Mouse (Mus musculus) liver, embryonic 14.5 days (tissue): ENCODE data around the gene Atox1. TPM values are rescaled to one million over a fixed set of nuclear protein-coding genes. Genes with fewer than 3 reads are reported as not detected.

ENCODE experiments used
- ATAC-seq: fragments of 200-750 bp; cut with Nextera tagmentation; 2 replicates; pipeline ENCODE4 v1.8.0; 2017; ENCODE audit warnings: moderate number of reproducible peaks, mild to moderate bottlenecking, moderate library complexity; ENCODE audit not compliant: insufficient read depth
- DNase-seq, 3 experiments: peaks; one replicate each; pipeline ENCODE4 v3.0.0-alpha.2; 2012 to 2013; ENCODE audit warnings: low read depth in 3 of 3, low spot score in 3 of 3
- H3K27ac ChIP-seq: fragments of 300-500 bp; sonication (generic); 2 replicates; pipeline ENCODE4 v1.5.1; 2014; ENCODE audit warnings: moderate library complexity, mild to moderate bottlenecking, control low read depth, inconsistent platforms
- H3K27me3 ChIP-seq: fragments of 300-500 bp; sonication (generic); 2 replicates; pipeline ENCODE4 v1.6.1; 2014; ENCODE audit warnings: mild to moderate bottlenecking, low read length, moderate library complexity; ENCODE audit not compliant: control insufficient read depth, insufficient read depth
- H3K36me3 ChIP-seq: fragments of 300-500 bp; sonication (generic); replicated peaks from 2 replicates; pipeline ENCODE4 v1.6.1; 2014; ENCODE audit warnings: low read depth; ENCODE audit not compliant: control insufficient read depth, insufficient read depth
- H3K4me1 ChIP-seq, 2 experiments: fragments of 200-500 bp in 1 of 2; fragments of 300-500 bp in 1 of 2; sonication (generic) in 1 of 2; replicated peaks; 2 replicates each; pipeline ENCODE4 v1.6.1; 2012 to 2014; ENCODE audit warnings: antibody characterized with exemption in 1 of 2, inconsistent platforms in 1 of 2, low read length in 1 of 2; ENCODE audit not compliant: control insufficient read depth in 2 of 2, insufficient read depth in 2 of 2
- H3K4me2 ChIP-seq: fragments of 300-500 bp; sonication (generic); 2 replicates; pipeline ENCODE4 v1.6.1; 2014; ENCODE audit warnings: low read depth, mild to moderate bottlenecking, control low read depth, moderate library complexity
- H3K4me3 ChIP-seq, 2 experiments: fragments of 200-500 bp in 1 of 2; fragments of 300-500 bp in 1 of 2; sonication (generic) in 1 of 2; 2 replicates each; pipeline ENCODE4 v1.5.1; 2012 to 2014; ENCODE audit warnings: low read depth in 2 of 2, low read length in 2 of 2, mild to moderate bottlenecking in 2 of 2, control low read depth in 1 of 2, inconsistent platforms in 1 of 2, moderate library complexity in 1 of 2; ENCODE audit not compliant: insufficient read depth in 1 of 2
- H3K9ac ChIP-seq: fragments of 300-500 bp; sonication (generic); replicated peaks from 2 replicates; pipeline ENCODE4 v1.6.1; 2014; ENCODE audit warnings: mild to moderate bottlenecking, control low read depth, moderate library complexity
- H3K9me3 ChIP-seq: fragments of 300-500 bp; sonication (generic); 2 replicates; pipeline ENCODE4 v1.6.1; 2016; ENCODE audit warnings: low read length, mixed read lengths; ENCODE audit not compliant: control insufficient read depth
- CTCF ChIP-seq: IDR thresholded peaks from 2 replicates; pipeline ENCODE4 v1.5.1; 2016; ENCODE audit warnings: antibody characterized with exemption, low read depth, control low read depth
- EP300 ChIP-seq: IDR thresholded peaks from 2 replicates; pipeline ENCODE4 v1.6.1; 2016; ENCODE audit warnings: antibody characterized with exemption, low read depth
- WGBS: fragments of 180-500 bp; shearing (Covaris S2); extraction: QIAGEN DNeasy Blood & Tissue Kit; methylation state at CpG from one replicate; pipeline ENCODE4 v1.1.7; 2014; ENCODE audit not compliant: insufficient replicate concordance; 5-methylcytosine and 5-hydroxymethylcytosine counted together
- polyA plus RNA-seq, 2 experiments: library from polyadenylated mRNA; depleted of rRNA in 1 of 2; stranded (reverse) in 1 of 2; unstranded in 1 of 2; fragments of >200 nt; fragmentation: Nextera tagmentation in 1 of 2; extraction: Ambion mirVana in 1 of 2; gene quantifications; 2 replicates each; pipeline versions ENCODE4 v1.2.1 to v1.2.3; 2012 to 2014

Atox1 gene
- polyA plus RNA-seq, 2 experiments, result 120 to 209 TPM

DNA sequence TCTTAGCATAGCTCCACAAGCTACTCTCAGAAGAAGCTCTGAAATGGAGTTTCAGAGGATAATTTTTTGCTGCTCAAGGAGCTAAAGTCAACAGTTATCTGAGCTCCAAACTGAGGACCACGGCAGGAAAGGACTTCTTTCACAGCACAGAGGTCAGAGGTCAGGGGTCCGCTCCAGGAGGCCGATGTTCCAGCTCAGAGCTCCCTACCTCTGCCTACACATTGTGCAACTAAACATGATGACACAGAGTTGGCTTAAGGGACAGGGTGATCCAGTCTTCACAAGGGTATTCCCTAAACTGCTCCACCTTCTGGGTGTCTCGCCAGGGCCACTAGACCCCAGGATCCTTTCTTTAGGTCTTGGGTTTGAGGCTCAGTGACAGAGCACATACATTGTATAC lies 2.5 kb downstream of the Atox1 start:
- DNase-seq (no peak), ATAC-seq (no peak)
- WGBS, result 56% methylated on average over 4 of the region's 4 CpGs
- no peak overlapping the region; the same call in 1 of the 2 replicates for H3K4me2 ChIP-seq
- peaks cover 10 to 33% of the 10 kb centered on the region in 2 experiments for H3K4me1 ChIP-seq
- no peak for TF ChIP-seq EP300
- no peaks in the 10 kb centered on the region for H3K9me3 ChIP-seq
- H3K27ac ChIP-seq, result no peak overlapping the region
- H3K9ac ChIP-seq, result no peak overlapping the region
- H3K4me3 ChIP-seq, result no peak overlapping the region
- no peaks in the 10 kb centered on the region for H3K36me3 ChIP-seq
- H3K27me3 ChIP-seq, result no peaks in the 10 kb centered on the region

DNA sequence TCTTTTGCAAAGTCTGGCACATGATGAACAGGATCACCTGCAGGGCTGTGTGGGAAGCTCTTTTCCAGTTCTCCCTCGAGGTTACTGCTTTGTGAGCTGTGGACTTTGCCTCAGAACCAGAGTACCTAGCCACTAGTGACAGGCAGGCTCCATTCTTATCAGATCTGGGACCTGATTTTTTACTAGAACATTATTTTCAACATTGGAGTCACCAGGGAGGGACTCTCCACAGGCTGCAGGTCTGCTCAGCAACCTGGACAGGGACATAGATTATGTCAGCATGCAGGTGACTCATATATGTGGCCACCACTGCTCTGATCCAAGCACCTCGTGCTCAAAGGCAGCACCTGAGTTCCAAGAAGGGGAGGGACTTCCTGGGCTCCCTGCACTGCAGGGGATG lies 5.9 kb downstream of the Atox1 start:
- H3K4me1 ChIP-seq, result peaks cover 4 to 21% of the 10 kb centered on the region in 2 experiments; a peak in 3 of 4 replicates

DNA sequence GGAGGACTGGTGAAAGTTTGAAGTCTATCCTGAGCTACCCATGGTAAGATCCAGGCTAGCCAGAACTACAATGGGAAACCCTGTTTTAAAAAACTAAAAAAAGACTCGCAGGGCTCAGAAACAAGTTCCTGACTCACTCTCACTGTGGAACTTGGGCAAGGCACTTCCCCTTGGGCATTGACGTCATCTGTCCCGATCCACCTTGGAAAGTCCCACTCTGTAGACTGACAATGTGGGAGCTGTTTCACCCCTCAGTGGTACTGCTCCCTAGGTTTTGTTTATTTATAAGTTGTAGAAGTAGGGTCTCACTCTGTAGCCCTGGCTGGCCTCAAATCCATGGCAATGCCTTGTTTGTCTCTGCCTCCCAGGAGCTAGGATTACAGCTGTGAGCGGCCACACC lies 7.4 kb downstream of the Atox1 start:
- H3K36me3 ChIP-seq, result no peaks in the 10 kb centered on the region; the same call in 1 of the 2 replicates
- no peak overlapping the region for H3K9ac ChIP-seq
- no peak overlapping the region for H3K27ac ChIP-seq
- no peak overlapping the region for H3K4me3 ChIP-seq
- WGBS, result 62% methylated on average over 4 of the region's 4 CpGs
- no peaks in the 10 kb centered on the region for H3K27me3 ChIP-seq
- H3K4me2 ChIP-seq, result no peak overlapping the region
- peaks cover 0 to 8% of the 10 kb centered on the region in 2 experiments; a peak in 2 of 4 replicates for H3K4me1 ChIP-seq
- no peak for ATAC-seq
- no peaks in the 10 kb centered on the region for H3K9me3 ChIP-seq
- DNase-seq, result no peak
- no peak for TF ChIP-seq EP300
- TF ChIP-seq CTCF, result no peak

More for the DNA sequence above, 5.9 kb downstream of the Atox1 start:
- DNase-seq (no peak), ATAC-seq (no peak)
- Histone ChIP-seq H3K27me3 (no peaks in the 10 kb centered on the region), H3K27ac (no peak overlapping the region), H3K4me2 (no peak overlapping the region), H3K4me3 (no peak overlapping the region), H3K36me3 (no peaks in the 10 kb centered on the region; the same call in 1 of the 2 replicates), H3K9ac (no peak overlapping the region), H3K9me3 (no peaks in the 10 kb centered on the region)
- 51% methylated on average over 2 of the region's 2 CpGs for WGBS
- no peak for TF ChIP-seq CTCF

DNA sequence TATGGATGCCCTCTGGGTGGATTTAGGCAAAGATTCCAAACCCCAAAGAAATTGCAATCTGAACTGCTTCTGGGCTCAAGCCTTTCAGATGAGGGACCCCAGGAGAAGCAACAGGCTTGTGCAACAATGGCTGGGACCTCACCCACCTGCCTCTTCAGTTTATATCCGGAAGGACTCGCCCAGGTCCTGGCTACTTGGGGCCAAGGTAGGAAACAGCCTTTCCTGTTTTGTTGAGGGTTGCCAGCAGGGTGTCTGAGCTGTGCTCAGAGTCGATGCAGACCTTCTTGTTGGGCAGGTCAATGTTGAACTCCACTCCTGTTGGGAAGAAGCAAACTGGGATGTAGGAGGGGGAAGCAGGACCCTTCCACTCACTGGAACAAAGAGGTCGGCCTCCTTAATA lies 10.7 kb downstream of the Atox1 start:
- no peaks in the 10 kb centered on the region for H3K9me3 ChIP-seq
- H3K27ac ChIP-seq, result no peak overlapping the region
- no peak for TF ChIP-seq EP300
- no peak for TF ChIP-seq CTCF
- no peak overlapping the region for H3K9ac ChIP-seq
- DNase-seq (no peak), ATAC-seq (no peak)
- 65% methylated on average over 4 of the region's 4 CpGs for WGBS
- no peak overlapping the region for H3K4me2 ChIP-seq
- peaks cover 4% of the 10 kb centered on the region; the same call in 1 of the 2 replicates for H3K36me3 ChIP-seq
- no peak overlapping the region for H3K4me3 ChIP-seq
- H3K27me3 ChIP-seq, result no peaks in the 10 kb centered on the region
- H3K4me1 ChIP-seq, result peaks cover 0 to 1% of the 10 kb centered on the region in 2 experiments; a peak in 1 of 4 replicates

DNA sequence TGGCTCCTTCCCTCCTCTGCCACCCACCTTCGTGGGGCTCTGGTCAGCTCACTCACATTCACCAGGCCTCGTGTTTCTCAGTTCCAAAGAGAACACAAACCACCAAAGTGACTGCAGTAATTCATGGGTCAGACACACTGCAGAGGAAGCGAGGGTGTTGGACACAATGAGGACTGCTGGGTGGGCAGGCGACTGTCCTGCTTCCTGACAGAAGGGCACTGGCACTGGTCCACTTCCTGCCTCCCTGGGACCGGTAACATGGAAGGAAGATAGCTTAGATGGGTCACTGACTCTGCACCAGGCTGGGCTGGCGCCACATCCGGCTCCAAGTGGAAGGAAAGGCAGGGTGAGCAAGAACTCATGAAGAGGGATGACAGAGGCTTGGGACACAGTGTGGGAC lies 11.5 kb downstream of the Atox1 start:
- no peak overlapping the region for H3K27ac ChIP-seq
- no peak for TF ChIP-seq CTCF
- no peak overlapping the region for H3K9ac ChIP-seq
- no peaks in the 10 kb centered on the region for H3K9me3 ChIP-seq
- DNase-seq (no peak), ATAC-seq (no peak)
- WGBS, result 47% methylated on average over 7 of the region's 7 CpGs
- peaks cover 4% of the 10 kb centered on the region; the same call in 1 of the 2 replicates for H3K36me3 ChIP-seq
- H3K4me1 ChIP-seq, result no peaks in the 10 kb centered on the region
- H3K4me2 ChIP-seq, result no peak overlapping the region
- no peaks in the 10 kb centered on the region for H3K27me3 ChIP-seq
- H3K4me3 ChIP-seq, result no peak overlapping the region
